Mouse (Mus musculus) neural tube, embryonic 14.5 days (tissue): ENCODE data around the gene Cltc. TPM values are rescaled to one million over a fixed set of nuclear protein-coding genes. Genes with fewer than 3 reads are reported as not detected.

Experiments used
- ATAC-seq: fragments of 200-750 bp; cut with Nextera tagmentation; 2 replicates; pipeline ENCODE4 v1.8.0; 2017; ENCODE audit warnings: low read depth, mild to moderate bottlenecking, moderate TSS enrichment, moderate library complexity
- H3K27ac ChIP-seq: fragments of 300-500 bp; sonication (generic); 2 replicates; pipeline ENCODE4 v1.5.1; 2014; ENCODE audit warnings: low read depth, mild to moderate bottlenecking, control low read depth, low read length, moderate library complexity, mixed read lengths
- H3K27me3 ChIP-seq: fragments of 300-500 bp; sonication (generic); 2 replicates; pipeline ENCODE4 v1.6.1; 2014; ENCODE audit warnings: low read length; ENCODE audit not compliant: control insufficient read depth, insufficient read depth
- H3K36me3 ChIP-seq: fragments of 300-500 bp; sonication (generic); 2 replicates; pipeline ENCODE4 v1.6.1; 2014; ENCODE audit warnings: low read length, mixed read lengths; ENCODE audit not compliant: control insufficient read depth, insufficient read depth
- H3K4me1 ChIP-seq: fragments of 300-500 bp; sonication (generic); 2 replicates; pipeline ENCODE4 v1.6.1; 2014; ENCODE audit warnings: low read length; ENCODE audit not compliant: control insufficient read depth, insufficient read depth
- H3K4me2 ChIP-seq: fragments of 300-500 bp; sonication (generic); 2 replicates; pipeline ENCODE4 v1.6.1; 2014; ENCODE audit warnings: mild to moderate bottlenecking, low read depth, low read length, control low read depth
- H3K4me3 ChIP-seq: fragments of 300-500 bp; sonication (generic); 2 replicates; pipeline ENCODE4 v1.5.1; 2014; ENCODE audit warnings: low read depth, low read length, control low read depth, mixed read lengths
- H3K9ac ChIP-seq: fragments of 300-500 bp; sonication (generic); replicated peaks from 2 replicates; pipeline ENCODE4 v1.6.1; 2014; ENCODE audit warnings: low read depth, mild to moderate bottlenecking, control low read depth, low read length, mixed read lengths
- H3K9me3 ChIP-seq: fragments of 300-500 bp; sonication (generic); 2 replicates; pipeline ENCODE4 v1.6.1; 2016; ENCODE audit warnings: low read length; ENCODE audit not compliant: control insufficient read depth
- WGBS: fragments of 180-500 bp; shearing (Covaris S2); extraction: QIAGEN DNeasy Blood & Tissue Kit; methylation state at CpG from one replicate; pipeline ENCODE4 v1.1.7; 2014; 5-methylcytosine and 5-hydroxymethylcytosine counted together
- polyA plus RNA-seq: library from polyadenylated mRNA; unstranded; fragments of >200 nt; fragmentation: Nextera tagmentation; extraction: Ambion mirVana; gene quantifications from 2 replicates; pipeline ENCODE4 v1.2.1, GENCODE M21; 2014

Gene Cltc
- polyA plus RNA-seq, 1 experiment from 2014 or later = 208 TPM

- ATAC-seq = no peak
- peaks cover 14% of the 10 kb centered on the region; the same call in 1 of the 2 replicates for H3K36me3 ChIP-seq
Measured at GRCm38 (mm10) chr11:86663977-86664376, 93.4 kb downstream of the Cltc start.

GRCm38 (mm10) chr11:86662986-86663895 is 94.1 kb downstream of the Cltc start:
- 94% methylated on average over 8 of the region's 8 CpGs for WGBS
- H3K4me1 ChIP-seq = no peaks in the 10 kb centered on the region
- no peaks in the 10 kb centered on the region for H3K27me3 ChIP-seq
- ATAC-seq = no peak
- peaks cover 14% of the 10 kb centered on the region; the same call in 1 of the 2 replicates for H3K36me3 ChIP-seq
- no peak overlapping the region for H3K4me2 ChIP-seq
- H3K4me3 ChIP-seq = no peak overlapping the region
- no peak overlapping the region for H3K9ac ChIP-seq
- H3K27ac ChIP-seq = no peak overlapping the region
- no peaks in the 10 kb centered on the region for H3K9me3 ChIP-seq

More at GRCm38 (mm10) chr11:86663977-86664376, 93.4 kb downstream of the Cltc start:
- Histone ChIP-seq H3K4me3 (no peak overlapping the region), H3K4me1 (no peaks in the 10 kb centered on the region), H3K27ac (no peak overlapping the region), H3K27me3 (no peaks in the 10 kb centered on the region), H3K9ac (no peak overlapping the region), H3K4me2 (no peak overlapping the region), H3K9me3 (no peaks in the 10 kb centered on the region)

- Histone ChIP-seq H3K36me3 (peaks cover 5% of the 10 kb centered on the region; the same call in 1 of the 2 replicates), H3K9ac (no peak overlapping the region), H3K9me3 (no peaks in the 10 kb centered on the region), H3K27ac (no peak overlapping the region), H3K27me3 (no peaks in the 10 kb centered on the region), H3K4me3 (no peak overlapping the region), H3K4me1 (no peaks in the 10 kb centered on the region), H3K4me2 (no peak overlapping the region)
- ATAC-seq = no peak
Measured at GRCm38 (mm10) chr11:86657863-86658262, 99.5 kb downstream of the Cltc start.

GRCm38 (mm10) chr11:86656849-86657567 is 100.4 kb downstream of the Cltc start:
- H3K4me1 ChIP-seq = no peaks in the 10 kb centered on the region
- 92% methylated on average over 4 of the region's 4 CpGs for WGBS
- H3K27me3 ChIP-seq = no peaks in the 10 kb centered on the region
- H3K27ac ChIP-seq = no peak overlapping the region
- H3K9me3 ChIP-seq = no peaks in the 10 kb centered on the region
- H3K36me3 ChIP-seq = no peaks in the 10 kb centered on the region
- H3K9ac ChIP-seq = no peak overlapping the region
- ATAC-seq = no peak
- no peak overlapping the region for H3K4me2 ChIP-seq
- H3K4me3 ChIP-seq = no peak overlapping the region

- Histone ChIP-seq H3K4me3 (no peak overlapping the region), H3K9ac (no peak overlapping the region), H3K4me1 (no peaks in the 10 kb centered on the region), H3K36me3 (no peaks in the 10 kb centered on the region), H3K9me3 (no peaks in the 10 kb centered on the region), H3K27me3 (no peaks in the 10 kb centered on the region), H3K4me2 (no peak overlapping the region), H3K27ac (no peak overlapping the region)
- no peak for ATAC-seq
- WGBS = 59% methylated on average over 1 of the region's 1 CpGs
Measured at GRCm38 (mm10) chr11:86655671-86656070, 101.7 kb downstream of the Cltc start.

- Histone ChIP-seq H3K9me3 (no peaks in the 10 kb centered on the region), H3K4me1 (no peaks in the 10 kb centered on the region), H3K36me3 (no peaks in the 10 kb centered on the region), H3K4me2 (no peak overlapping the region), H3K9ac (no peak overlapping the region), H3K27ac (no peak overlapping the region), H3K27me3 (no peaks in the 10 kb centered on the region), H3K4me3 (no peak overlapping the region)
- WGBS = 90% methylated on average over 4 of the region's 4 CpGs
- ATAC-seq = no peak
Measured at GRCm38 (mm10) chr11:86654096-86654495, 103.3 kb downstream of the Cltc start.

- no peaks in the 10 kb centered on the region for H3K4me1 ChIP-seq
- no peak overlapping the region for H3K4me3 ChIP-seq
- 40% methylated on average over 3 of the region's 3 CpGs for WGBS
- H3K4me2 ChIP-seq = no peak overlapping the region
- H3K9me3 ChIP-seq = no peaks in the 10 kb centered on the region
- H3K9ac ChIP-seq = no peak overlapping the region
- H3K27me3 ChIP-seq = no peaks in the 10 kb centered on the region
- H3K27ac ChIP-seq = no peak overlapping the region
- no peaks in the 10 kb centered on the region for H3K36me3 ChIP-seq
- ATAC-seq = no peak
Measured at GRCm38 (mm10) chr11:86653446-86653845, 103.9 kb downstream of the Cltc start.

- Histone ChIP-seq H3K4me2 (no peak overlapping the region), H3K4me1 (no peaks in the 10 kb centered on the region), H3K9ac (no peak overlapping the region), H3K27me3 (no peaks in the 10 kb centered on the region), H3K9me3 (no peaks in the 10 kb centered on the region), H3K36me3 (no peaks in the 10 kb centered on the region), H3K27ac (no peak overlapping the region), H3K4me3 (no peak overlapping the region)
- ATAC-seq = no peak
- 88% methylated on average over 4 of the region's 4 CpGs for WGBS
Measured at GRCm38 (mm10) chr11:86652578-86652979, 104.8 kb downstream of the Cltc start.

GRCm38 (mm10) chr11:86650676-86651075 is 106.7 kb downstream of the Cltc start:
- Histone ChIP-seq H3K27ac (no peak overlapping the region), H3K4me1 (no peaks in the 10 kb centered on the region), H3K36me3 (no peaks in the 10 kb centered on the region), H3K4me2 (no peak overlapping the region), H3K27me3 (no peaks in the 10 kb centered on the region), H3K4me3 (no peak overlapping the region), H3K9me3 (no peaks in the 10 kb centered on the region), H3K9ac (no peak overlapping the region)
- no peak for ATAC-seq
- 68% methylated on average over 6 of the region's 6 CpGs for WGBS
